Mouse (Mus musculus): Measurements from ENCODE around the gene Ralgapa1. TPM values are rescaled to one million over a fixed set of nuclear protein-coding genes. Genes with fewer than 3 reads are reported as not detected.
A peak's percentile ranks its signal among the peaks of the same experiment; 100 is the strongest.

Gene Ralgapa1
- total RNA-seq (2021), result 100 to 1,000 TPM; 117 to 126 TPM
- long read RNA-seq, full-length matches to known transcripts, result 14 of 53 reads
- long read RNA-seq, partial matches to known transcripts, result 15 of 53 reads
- long read RNA-seq, other reads (novel, unspliced or antisense), result 24 of 53 reads

DNA sequence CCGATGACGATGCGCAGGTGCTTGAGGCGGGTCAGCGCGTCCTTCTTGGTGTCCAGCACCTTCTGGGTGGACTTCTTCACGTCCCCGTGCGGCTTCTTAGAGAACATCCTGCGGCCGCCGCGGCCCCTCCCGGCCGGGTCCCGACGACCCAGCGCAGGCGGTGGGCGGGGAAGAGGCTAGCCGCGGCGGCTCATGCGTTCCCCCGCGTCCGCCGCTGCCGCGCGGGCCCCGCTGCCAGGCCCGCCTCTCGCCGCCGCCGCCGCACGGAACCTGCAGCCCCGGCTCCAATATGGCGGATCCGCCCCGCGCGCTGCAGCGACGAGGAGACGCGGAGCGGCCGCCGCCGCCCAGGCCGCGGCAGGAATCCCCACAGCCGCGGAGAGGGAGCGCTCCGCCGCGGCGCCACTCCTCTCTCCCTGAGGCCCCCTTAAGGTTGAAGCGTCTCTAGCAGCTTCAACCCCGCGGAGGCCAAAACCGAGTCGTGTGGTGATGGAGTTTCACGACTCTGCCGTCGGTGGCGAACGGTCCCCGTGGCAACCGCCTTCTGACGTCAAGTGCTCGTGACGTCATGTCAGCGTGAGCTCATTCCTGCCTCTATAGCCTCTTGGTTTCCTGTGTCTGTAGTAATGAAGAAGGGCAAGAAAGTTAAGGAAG is at the start of gene Ralgapa1:
TSS of gene Ralgapa1 (minus strand) at position 507 of the 654 bp plus-strand sequence.
- peak; percentile 81 to 90 for DNase-seq (ENCODE audit: low spot score in 2 of 2)

DNA sequence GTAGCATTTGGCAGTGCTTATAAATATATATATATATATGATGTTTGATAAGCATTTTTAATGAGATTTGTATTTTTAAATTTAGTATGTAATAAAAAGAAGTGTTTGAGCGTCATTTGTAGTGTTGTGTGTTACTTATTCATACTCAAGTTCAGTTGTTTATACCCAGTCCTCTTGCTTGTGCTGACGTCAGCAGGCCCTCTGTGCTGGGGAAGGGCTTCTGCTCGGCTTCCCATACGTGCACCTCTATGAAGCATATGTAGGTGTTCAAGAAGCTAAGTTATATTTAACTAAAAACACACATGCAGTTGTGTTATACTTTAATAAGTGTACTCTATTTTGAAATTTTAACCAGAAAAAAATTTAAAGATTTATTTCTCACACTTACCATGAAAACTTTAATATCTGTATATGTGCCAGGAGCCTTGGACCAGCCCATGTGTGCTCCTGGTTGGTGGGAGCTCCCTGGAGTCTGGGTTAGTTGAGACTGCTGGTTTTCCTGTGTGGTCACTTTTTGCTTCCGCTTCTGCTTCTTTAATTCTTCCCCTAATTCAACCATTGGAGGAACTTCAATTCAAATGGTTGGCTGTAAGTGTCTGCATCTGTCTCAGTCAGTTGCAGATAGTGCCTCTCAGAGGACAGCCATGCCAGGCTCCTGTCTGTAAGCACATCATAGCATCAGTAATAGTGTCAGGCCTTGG is 48.8 kb upstream of the Ralgapa1 start:
- DNase-seq (ENCODE audit: low spot score in 2 of 2), result no peak

GRCm38 (mm10) chr12:55867738-55868137 is 46.8 kb upstream of the Ralgapa1 start:
- DNase-seq (ENCODE audit: low spot score in 2 of 2), result no peak

DNA sequence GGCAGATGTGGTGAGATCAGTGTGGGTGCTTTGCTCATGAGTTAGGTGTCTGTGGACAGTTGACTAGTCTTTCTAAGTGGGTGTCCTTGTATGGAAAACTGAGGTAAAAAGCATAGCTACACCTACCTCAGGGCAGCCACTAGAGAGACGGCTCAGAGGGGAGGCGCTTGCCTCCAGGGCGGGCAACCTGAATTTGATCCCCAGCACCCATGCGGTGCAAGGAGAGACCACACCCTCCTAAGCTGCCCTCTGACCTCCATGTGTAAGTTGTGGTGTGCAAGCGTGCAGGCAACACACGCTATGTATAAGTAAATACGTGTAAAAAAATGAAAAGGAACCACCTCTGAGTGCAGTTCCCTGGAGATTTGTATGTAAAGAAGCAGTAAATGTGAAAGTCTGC is 39.7 kb upstream of the Ralgapa1 start:
- no peak for DNase-seq (ENCODE audit: low spot score in 2 of 2)

- DNase-seq (ENCODE audit: low spot score in 2 of 2), result no peak
These were observed 38.7 kb upstream of the Ralgapa1 start for GRCm38 (mm10) chr12:55859409-55860349.

GRCm38 (mm10) chr12:55850650-55851049 is 29.7 kb upstream of the Ralgapa1 start:
- no peak for DNase-seq (ENCODE audit: low spot score in 2 of 2)

GRCm38 (mm10) chr12:55847851-55848250 is 26.9 kb upstream of the Ralgapa1 start:
- no peak for DNase-seq (ENCODE audit: low spot score in 2 of 2)

- DNase-seq (ENCODE audit: low spot score in 2 of 2), result peak in 1 of 2 experiments; percentile 36
These were observed 25.8 kb upstream of the Ralgapa1 start for GRCm38 (mm10) chr12:55846741-55847140.

DNA sequence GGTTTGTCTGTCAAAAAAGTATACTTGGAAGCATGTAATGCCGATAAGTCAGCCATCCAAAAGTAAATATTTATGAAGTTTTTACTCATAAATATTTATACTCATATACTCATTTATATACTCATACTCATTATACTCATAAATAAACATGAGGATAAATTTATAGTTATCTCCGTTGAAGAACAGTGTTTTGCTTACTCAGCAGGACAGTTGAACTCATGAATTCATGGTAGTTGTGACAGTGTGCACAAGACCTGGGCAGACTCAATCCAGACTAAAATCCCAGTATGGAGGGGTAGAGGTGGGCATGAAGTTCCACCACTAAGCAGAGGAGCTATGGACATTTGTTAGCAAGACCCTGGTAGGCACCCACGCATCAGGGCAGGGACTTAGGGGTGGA is 16.5 kb upstream of the Ralgapa1 start:
- DNase-seq (ENCODE audit: low spot score in 2 of 2), result no peak

DNA sequence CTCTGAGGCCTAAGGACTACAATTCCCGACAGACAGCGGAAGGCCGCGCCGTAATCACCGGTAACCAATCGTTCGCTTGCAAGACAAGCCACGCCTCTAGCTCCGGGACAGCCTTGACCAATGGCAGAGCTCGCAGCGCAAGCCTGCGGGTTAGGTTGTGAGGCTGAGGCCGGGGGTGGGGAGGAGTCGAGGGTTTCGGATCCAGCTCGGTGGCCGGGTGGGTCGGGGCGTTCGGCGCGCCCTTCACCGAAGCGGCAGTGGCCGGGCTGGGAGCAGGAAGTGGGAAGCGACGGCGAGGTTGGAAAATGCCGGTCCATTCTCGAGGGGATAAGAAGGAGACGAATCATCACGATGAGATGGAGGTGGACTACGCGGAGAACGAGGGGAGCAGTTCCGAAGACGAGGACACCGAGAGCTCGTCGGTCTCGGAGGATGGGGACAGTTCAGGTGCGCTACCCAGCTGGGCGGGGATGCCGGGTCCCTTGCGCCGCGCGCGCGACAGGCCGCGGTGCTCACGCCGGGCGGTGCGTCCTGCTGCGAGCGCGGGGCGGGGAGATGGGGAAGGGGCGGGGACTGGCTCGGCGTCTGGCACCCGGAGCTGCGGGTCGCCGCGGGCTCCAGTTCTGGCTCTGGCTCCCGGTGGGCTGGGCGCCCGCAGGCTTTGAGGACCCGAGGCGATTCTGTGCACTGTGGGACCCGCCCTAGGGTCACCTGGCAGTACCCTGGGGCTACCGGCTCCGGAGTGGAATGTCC is 15.4 kb upstream of the Ralgapa1 start, which contains the start of gene Brms1l:
TSS of gene Brms1l (plus strand) at position 126 of the 753 bp plus-strand sequence.
- DNase-seq (ENCODE audit: low spot score in 2 of 2), result peak; percentile 96 to 97

DNA sequence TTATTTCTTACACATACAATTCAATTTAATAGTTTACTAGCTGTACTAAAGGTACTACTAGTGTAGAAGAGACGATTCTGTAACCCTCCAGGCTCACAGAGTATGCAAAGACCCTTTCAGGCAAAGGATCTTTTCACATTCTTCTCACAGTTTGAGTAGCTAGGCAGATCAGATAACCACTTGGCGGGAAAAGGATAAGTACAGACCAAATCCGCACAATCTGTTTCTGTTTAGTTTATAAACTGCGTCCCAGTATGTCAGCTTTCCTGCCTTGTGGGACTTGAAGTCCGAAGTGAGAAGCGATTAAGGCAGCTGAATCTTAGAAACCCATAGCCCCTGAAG is 14.9 kb upstream of the Ralgapa1 start:
- no peak for DNase-seq (ENCODE audit: low spot score in 2 of 2)

DNA sequence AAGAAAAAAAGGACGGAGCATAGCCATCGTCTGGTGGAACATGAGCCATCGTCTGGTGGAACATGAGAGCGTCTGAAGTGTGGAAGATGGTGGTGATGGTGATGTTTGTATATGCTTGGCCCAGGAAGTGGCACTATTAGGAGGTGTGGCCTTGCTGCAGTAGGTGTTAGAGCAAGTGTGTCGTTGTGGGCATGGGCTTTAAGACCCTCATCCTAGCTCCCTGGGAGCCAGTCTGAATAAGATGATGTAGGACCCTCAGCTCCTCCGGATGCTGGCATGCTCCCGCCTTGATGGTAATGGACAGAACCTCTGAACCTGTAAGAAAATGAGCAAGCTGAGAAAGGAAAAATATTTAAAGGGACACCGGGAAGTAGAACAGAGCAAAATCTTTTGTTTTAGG is 13.9 kb upstream of the Ralgapa1 start:
- DNase-seq (ENCODE audit: low spot score in 2 of 2), result no peak

GRCm38 (mm10) chr12:55833906-55834625 is 13.1 kb upstream of the Ralgapa1 start:
- DNase-seq (ENCODE audit: low spot score in 2 of 2), result no peak

DNA sequence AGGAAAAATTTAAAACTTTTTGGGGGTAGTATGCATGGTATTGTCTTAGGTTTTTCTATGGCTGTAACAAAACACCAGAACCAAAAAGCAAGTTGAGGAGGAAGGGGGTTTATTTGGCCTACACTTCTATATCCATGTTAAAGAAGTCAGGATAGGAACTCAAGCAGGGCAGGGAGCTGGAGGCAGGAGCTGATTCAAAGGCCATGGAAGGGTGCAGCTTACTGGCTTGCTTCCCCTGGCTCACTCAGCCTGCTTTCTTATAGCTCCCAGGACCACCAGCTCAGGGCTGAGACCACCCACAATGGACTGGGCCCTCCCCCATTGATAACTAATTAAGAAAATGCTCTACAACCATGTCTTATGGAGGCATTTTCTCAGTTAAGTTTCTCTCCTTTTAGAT is 12.0 kb upstream of the Ralgapa1 start:
- DNase-seq (ENCODE audit: low spot score in 2 of 2), result no peak

DNA sequence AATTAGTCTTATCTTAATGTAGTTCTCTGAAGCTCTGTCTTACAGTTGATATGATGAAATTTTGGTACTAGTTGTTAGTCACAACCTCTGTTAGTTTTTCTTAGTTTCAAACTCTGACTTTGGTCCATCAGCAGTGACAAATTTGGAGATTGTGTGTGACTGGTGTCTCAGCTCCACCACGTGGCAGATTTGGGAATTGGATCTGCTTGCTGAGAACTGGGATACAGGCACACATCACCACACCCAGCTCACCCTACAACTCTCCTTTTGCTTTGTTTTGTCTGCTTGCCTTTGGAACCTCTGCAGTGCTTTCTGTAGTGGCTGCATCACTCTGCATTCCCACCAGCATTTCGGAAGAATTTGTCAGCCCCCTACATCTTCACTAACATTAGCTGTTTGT is 10.1 kb upstream of the Ralgapa1 start:
- DNase-seq (ENCODE audit: low spot score in 2 of 2), result peak; percentile 61 to 91

DNA sequence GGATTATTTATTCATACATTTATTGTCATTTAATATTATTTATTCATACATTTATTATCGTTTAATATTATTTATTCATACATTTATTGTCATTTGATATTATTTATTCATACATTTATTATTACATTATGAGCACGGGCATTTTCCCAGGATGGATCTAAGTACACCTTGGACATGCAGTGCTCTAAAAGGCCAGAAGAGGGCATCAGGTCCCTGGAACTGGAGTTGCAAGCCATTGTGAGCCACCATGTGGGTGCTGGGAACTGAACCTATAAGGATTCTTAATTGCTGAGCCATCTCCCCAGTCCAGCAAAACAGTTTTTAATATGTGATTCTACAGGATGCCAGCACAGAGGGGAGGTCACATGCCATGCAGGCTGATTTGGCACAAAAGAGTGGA is 4.6 kb upstream of the Ralgapa1 start:
- DNase-seq (ENCODE audit: low spot score in 2 of 2), result no peak

GRCm38 (mm10) chr12:55824027-55824426 is 3.1 kb upstream of the Ralgapa1 start:
- DNase-seq (ENCODE audit: low spot score in 2 of 2), result no peak

DNA sequence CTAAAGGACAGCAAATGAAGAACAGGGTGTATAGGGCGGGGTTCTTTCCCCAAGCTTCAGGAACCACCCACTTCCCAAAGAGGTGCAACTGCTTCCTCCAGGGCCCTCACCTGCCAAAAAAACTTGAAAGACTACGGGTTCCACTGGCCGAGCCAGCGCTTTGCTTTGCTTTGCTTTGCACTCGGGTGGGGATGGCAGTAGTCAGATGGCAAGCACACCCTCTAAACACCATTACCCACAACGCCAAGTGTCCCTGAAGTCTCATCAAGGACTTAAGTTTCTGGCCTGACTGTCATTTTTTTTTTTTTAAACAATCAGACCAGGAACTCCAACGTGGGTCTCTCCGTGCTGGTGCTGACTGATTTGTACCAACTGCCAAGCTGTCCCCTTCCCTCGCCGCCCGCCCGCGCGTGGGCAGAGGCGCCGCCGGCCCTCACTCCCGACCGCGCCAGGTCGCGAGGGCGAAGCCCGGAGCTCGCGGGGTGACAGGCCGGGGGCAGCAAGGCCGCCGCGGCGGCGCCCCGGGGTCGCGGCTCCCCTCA is 777 bp downstream of the Ralgapa1 start:
- peak in 1 of 2 experiments; percentile 37 for DNase-seq (ENCODE audit: low spot score in 2 of 2)

DNA sequence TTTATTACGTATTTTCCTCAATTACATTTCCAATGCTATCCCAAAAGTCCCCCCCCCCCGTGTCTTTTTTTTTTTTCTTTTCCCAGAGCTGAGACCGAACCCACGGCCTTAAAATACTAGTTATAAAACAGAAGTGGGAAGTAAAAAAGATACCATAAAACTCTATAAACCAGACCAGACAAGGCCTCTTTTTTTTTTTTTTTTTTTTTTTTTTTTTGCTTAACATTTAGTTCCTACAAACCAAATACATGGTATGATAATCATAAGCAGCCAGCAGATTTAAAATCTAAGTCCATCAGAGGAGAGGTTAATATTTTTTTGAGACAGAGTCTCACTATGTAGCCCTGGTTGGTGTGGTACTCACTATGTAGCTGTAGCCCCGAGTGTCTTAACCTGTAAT is 4.5 kb downstream of the Ralgapa1 start:
- DNase-seq (ENCODE audit: low spot score in 2 of 2), result no peak

- no peak for DNase-seq (ENCODE audit: low spot score in 2 of 2)
These were observed 15.9 kb downstream of the Ralgapa1 start for GRCm38 (mm10) chr12:55805035-55805434.
